Mouse (Mus musculus): ENCODE measurements at regions not wholly inside any gene's neighbourhood (a gene's known extent, or its start where the extent isn't known, plus 50 kb on each side); places are given as distances from the start of the nearest gene placed in this dataset.
"Not testable (repeated sequence)": the region's sequence is repeated elsewhere in the genome, so short reads cannot be mapped to it uniquely, and the experiment has no call there.

DNA sequence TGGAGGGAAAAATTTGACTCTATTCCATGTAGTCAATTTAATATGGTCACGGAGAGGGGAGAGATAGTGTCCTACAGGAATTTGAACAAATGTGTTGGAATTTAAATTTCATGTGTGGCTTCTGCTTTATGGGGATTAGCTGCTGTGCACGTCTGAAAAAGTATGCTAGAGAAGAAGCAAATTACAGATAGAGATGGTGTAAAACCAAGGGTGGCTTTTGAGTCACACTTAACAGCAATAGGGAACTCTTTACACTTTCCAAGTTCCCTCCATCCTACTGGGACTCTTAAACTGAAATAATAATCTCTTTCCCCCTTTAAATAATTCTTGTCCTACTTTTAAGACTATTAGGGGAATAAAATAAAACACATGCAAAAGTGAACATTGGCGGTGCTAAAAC lies 1790.1 kb upstream of the 5930422O12Rik start:
- no peak for ATAC-seq
- Histone ChIP-seq H3K4me2 (replicated peaks) (no peak overlapping the region), H3K27me3 (replicated peaks) (no peaks in the 10 kb centered on the region), H3K27ac (no peak overlapping the region), H3K4me1 (replicated peaks) (no peaks in the 10 kb centered on the region), H3K36me3 (no peaks in the 10 kb centered on the region), H3K9ac (no peak overlapping the region), H3K4me3 (replicated peaks) (no peak overlapping the region), H3K9me3 (no peaks in the 10 kb centered on the region)
- 76% methylated on average over 3 of the region's 3 CpGs for WGBS

DNA sequence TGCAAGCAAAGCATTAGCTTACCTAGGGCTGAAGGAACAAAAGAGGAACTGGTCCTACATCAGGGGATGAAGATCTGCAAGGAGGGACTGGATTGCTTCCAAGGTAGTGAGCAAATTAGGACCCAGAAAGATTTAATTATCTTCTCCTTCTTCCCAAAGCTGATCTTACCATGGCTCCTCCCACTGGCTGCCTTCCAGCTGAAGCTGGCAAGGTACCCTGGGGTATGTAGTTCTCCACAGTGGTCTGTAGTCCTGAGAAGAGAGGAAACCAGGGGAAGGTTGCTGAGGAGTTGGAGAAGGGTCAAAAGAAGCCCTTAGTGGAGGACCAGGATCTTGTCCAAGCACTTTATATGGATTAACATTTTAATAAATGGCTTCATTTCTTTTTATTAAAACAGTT lies 1764.8 kb upstream of the 5930422O12Rik start:
- Histone ChIP-seq H3K27ac (no peak overlapping the region), H3K9me3 (no peaks in the 10 kb centered on the region), H3K27me3 (replicated peaks) (no peaks in the 10 kb centered on the region), H3K4me2 (replicated peaks) (no peak overlapping the region), H3K4me3 (replicated peaks) (no peak overlapping the region), H3K4me1 (replicated peaks) (no peaks in the 10 kb centered on the region), H3K9ac (no peak overlapping the region), H3K36me3 (no peaks in the 10 kb centered on the region)
- no peak for ATAC-seq

- no peaks in the 10 kb centered on the region for H3K4me1 ChIP-seq (replicated peaks)
- no peak overlapping the region for H3K27ac ChIP-seq
- no peak overlapping the region for H3K4me3 ChIP-seq (replicated peaks)
- H3K4me2 ChIP-seq (replicated peaks): no peak overlapping the region
- H3K27me3 ChIP-seq (replicated peaks): no peaks in the 10 kb centered on the region
- no peak for ATAC-seq
- no peaks in the 10 kb centered on the region for H3K9me3 ChIP-seq
- H3K9ac ChIP-seq: no peak overlapping the region
- no peaks in the 10 kb centered on the region for H3K36me3 ChIP-seq
- 83% methylated on average over 4 of the region's 4 CpGs for WGBS
Observed at GRCm38 (mm10) chr8:31665485-31665884, 1763.0 kb upstream of the 5930422O12Rik start.

- Histone ChIP-seq H3K4me1 (replicated peaks) (no peaks in the 10 kb centered on the region), H3K4me2 (replicated peaks) (no peak overlapping the region), H3K4me3 (replicated peaks) (no peak overlapping the region), H3K9ac (no peak overlapping the region), H3K36me3 (no peaks in the 10 kb centered on the region), H3K9me3 (no peaks in the 10 kb centered on the region), H3K27me3 (replicated peaks) (no peaks in the 10 kb centered on the region), H3K27ac (no peak overlapping the region)
- ATAC-seq: peak; percentile 79
- 20% methylated on average over 2 of the region's 2 CpGs for WGBS
Observed at GRCm38 (mm10) chr8:31704168-31704567, 1724.3 kb upstream of the 5930422O12Rik start.

DNA sequence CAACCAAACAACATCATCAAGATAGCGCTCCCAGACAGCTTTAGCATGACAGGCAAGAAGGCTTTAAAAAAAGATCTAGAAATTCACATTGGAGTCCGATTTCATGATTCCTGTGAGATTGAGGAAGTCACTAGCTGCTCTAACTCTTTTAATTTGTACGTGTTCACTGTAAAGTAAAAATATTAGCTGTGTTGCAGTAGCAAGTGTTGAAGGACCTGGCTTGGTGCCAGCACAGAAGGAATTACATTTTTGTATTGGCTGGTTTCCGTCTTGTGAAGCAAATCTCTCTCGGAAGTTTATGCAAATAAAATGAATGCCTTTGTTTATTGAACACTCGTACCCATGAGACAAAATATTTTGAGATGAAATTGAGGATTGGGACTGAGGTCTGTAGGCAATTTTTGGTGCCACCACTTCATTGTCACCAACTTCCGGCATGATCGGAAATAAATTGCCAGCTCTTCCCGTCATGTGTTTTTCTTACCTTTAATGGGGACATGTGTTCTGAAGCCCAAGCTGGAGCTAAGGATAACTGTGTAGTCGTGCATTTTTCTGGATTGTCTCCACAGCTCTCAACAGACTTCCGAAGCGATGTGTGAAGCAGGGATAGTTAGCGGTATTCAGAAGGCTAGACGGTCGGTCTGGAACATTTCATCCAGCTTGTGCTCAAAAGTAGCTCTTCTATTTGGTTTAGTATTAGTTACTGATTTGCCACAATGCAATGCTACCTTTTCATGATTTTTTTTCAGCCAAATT lies 1715.0 kb upstream of the 5930422O12Rik start:
- no peak for ATAC-seq
- H3K9me3 ChIP-seq: no peaks in the 10 kb centered on the region
- H3K4me2 ChIP-seq (replicated peaks): no peak overlapping the region

DNA sequence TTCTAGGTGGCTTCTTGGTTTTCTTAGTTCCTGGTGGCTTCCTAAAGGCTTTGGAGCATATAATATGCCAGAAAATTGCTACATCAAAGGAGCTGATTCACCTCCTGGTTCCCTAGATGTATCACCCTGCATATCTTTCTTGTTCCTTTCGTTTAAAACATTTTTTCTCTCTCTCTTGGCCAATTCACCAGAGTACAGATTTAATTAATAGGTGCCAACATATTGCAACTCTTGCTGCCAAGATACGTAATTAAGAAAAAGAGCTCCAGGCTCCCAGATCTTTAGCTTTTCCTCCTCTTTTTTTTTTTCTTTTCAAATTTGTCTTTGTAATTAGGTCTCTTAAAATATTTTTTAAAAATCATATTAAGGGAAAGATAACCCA lies 1714.4 kb upstream of the 5930422O12Rik start:
- Histone ChIP-seq H3K36me3 (no peaks in the 10 kb centered on the region), H3K4me3 (replicated peaks) (no peak overlapping the region), H3K9me3 (no peaks in the 10 kb centered on the region), H3K4me2 (replicated peaks) (no peak overlapping the region), H3K27ac (no peak overlapping the region), H3K27me3 (replicated peaks) (no peaks in the 10 kb centered on the region), H3K4me1 (replicated peaks) (no peaks in the 10 kb centered on the region), H3K9ac (no peak overlapping the region)
- no peak for ATAC-seq
- WGBS: 80% methylated on average over 2 of the region's 2 CpGs

More for the DNA sequence above, 1715.0 kb upstream of the 5930422O12Rik start:
- Histone ChIP-seq H3K27me3 (replicated peaks) (no peaks in the 10 kb centered on the region), H3K27ac (no peak overlapping the region), H3K4me3 (replicated peaks) (no peak overlapping the region), H3K9ac (no peak overlapping the region), H3K36me3 (no peaks in the 10 kb centered on the region), H3K4me1 (replicated peaks) (no peaks in the 10 kb centered on the region)
- 55% methylated on average over 15 of the region's 15 CpGs for WGBS

DNA sequence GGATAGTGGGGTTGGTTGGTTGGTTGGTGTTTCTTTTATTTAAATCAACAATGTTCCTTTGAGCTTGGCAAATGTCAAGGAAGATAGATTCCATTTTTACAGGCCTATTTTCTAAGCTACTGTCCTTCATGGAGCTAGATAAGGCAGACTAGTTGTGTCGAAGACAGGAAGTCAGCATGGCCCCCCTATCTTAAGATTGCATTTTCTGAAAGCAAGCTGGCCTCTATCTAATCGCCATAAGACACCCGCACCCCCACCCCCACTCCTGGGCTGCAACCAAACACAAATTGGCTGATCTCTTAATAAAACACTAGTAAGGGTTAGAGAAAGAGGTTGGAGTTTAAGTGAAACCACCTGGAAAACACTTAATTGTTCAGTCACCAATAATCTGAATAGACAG lies 1708.5 kb upstream of the 5930422O12Rik start:
- no peak overlapping the region for H3K27ac ChIP-seq
- H3K9ac ChIP-seq: no peak overlapping the region
- H3K9me3 ChIP-seq: no peaks in the 10 kb centered on the region
- ATAC-seq: peak; percentile 36; the same call in 1 of the 2 replicates
- no peaks in the 10 kb centered on the region for H3K4me1 ChIP-seq (replicated peaks)
- H3K4me2 ChIP-seq (replicated peaks): no peak overlapping the region
- WGBS: 52% methylated on average over 3 of the region's 3 CpGs
- H3K27me3 ChIP-seq (replicated peaks): no peaks in the 10 kb centered on the region
- H3K36me3 ChIP-seq: no peaks in the 10 kb centered on the region
- no peak overlapping the region for H3K4me3 ChIP-seq (replicated peaks)

GRCm38 (mm10) chr8:31720585-31720984 lies 1707.9 kb upstream of the 5930422O12Rik start:
- Histone ChIP-seq H3K4me1 (replicated peaks) (no peaks in the 10 kb centered on the region), H3K27ac (no peak overlapping the region), H3K27me3 (replicated peaks) (no peaks in the 10 kb centered on the region), H3K9me3 (no peaks in the 10 kb centered on the region), H3K36me3 (no peaks in the 10 kb centered on the region), H3K4me2 (replicated peaks) (no peak overlapping the region), H3K4me3 (replicated peaks) (no peak overlapping the region), H3K9ac (no peak overlapping the region)
- ATAC-seq: no peak
- 46% methylated on average over 3 of the region's 3 CpGs for WGBS

DNA sequence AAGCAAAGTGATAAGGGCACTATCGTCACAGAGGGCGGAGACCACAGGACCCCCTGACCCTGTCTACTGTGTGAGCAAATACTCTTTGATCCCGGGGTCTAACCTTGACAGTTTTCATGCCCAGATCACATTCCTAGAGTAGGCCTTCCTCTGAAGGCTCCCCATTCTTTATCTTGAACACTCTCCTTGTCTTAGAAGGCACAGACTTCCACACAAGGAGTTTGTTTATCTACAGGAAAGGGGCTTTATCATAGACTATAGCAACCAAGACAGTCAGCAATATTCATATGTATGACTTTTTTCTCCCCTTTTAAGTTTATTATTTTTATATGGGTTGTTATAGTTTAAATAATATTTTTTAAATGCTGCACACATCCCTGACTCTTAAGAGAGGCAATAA lies 1703.1 kb upstream of the 5930422O12Rik start:
- Histone ChIP-seq H3K27ac (no peak overlapping the region), H3K27me3 (replicated peaks) (no peaks in the 10 kb centered on the region), H3K9ac (no peak overlapping the region), H3K4me2 (replicated peaks) (no peak overlapping the region), H3K4me1 (replicated peaks) (no peaks in the 10 kb centered on the region), H3K9me3 (no peaks in the 10 kb centered on the region), H3K36me3 (no peaks in the 10 kb centered on the region), H3K4me3 (replicated peaks) (no peak overlapping the region)
- WGBS: 35% methylated on average over 3 of the region's 3 CpGs
- no peak for ATAC-seq

DNA sequence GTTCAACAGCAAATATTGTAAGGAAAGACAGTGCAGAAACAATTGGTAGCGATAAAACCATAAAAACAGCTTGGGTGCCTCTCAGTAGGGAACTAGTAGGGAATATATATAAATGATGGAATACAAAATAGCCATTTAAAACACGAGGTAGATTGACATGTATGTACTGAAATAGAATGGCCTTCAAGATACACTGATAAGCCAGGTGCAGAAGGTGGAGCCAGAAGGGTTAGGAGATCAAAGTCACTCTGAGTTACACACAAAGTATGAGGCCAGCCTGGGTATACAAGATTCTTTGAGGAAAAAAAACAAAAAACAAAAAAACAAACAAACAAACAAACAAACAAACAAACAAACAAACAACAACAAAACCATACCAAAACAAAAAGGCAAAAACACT lies 1692.9 kb upstream of the 5930422O12Rik start:
- Histone ChIP-seq H3K27me3 (replicated peaks) (no peaks in the 10 kb centered on the region), H3K27ac (no peak overlapping the region), H3K9ac (no peak overlapping the region), H3K4me1 (replicated peaks) (no peaks in the 10 kb centered on the region), H3K9me3 (no peaks in the 10 kb centered on the region), H3K36me3 (no peaks in the 10 kb centered on the region), H3K4me3 (replicated peaks) (no peak overlapping the region), H3K4me2 (replicated peaks) (no peak overlapping the region)
- 64% methylated on average over 2 of the region's 2 CpGs for WGBS
- ATAC-seq: peak; percentile 63

DNA sequence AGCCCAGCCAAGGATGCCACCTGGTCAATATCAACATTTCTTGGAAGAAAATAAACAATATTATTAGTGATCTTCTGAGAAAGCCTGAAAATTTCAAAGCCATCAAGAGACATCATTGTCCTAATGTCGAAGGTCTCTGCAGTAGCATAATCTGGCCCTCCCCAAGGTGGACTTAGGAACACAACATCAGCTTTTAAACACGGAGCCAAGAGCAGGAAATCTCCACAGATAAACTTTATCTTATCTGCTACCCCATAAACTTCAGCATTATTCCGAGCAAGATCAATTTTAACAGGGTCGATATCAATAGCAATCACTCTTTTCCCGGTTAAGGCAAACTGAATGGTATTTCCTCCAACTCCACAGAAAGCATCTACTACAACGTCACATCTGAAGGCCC lies 1691.2 kb upstream of the 5930422O12Rik start:
- peak; percentile 92 for ATAC-seq
- H3K4me2 ChIP-seq (replicated peaks); H3K9ac ChIP-seq; H3K4me3 ChIP-seq (replicated peaks); H3K27ac ChIP-seq; H3K27me3 ChIP-seq (replicated peaks); H3K4me1 ChIP-seq (replicated peaks); H3K9me3 ChIP-seq; H3K36me3 ChIP-seq: not testable (repeated sequence)
- 49% methylated on average over 6 of the region's 6 CpGs for WGBS

DNA sequence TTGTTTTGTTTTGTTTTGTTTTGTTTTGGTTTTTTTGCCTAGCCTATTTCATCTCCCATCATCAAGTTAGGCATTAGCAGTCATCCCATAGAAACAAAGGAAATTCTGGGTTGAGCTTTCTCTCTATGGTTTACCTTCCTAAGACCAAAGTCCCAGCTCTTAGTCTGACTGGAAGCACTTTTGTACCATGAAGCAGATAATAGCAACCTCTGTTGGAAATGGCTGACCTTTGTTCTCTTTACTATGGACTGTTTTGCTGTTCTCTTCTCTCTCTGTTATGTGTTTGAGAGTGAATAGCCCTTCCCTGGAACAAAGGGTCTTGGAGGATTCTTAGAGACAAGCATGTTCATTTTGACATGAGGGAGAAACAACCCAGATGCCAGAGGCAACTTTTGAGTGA lies 1681.7 kb upstream of the 5930422O12Rik start:
- Histone ChIP-seq H3K36me3 (no peaks in the 10 kb centered on the region), H3K4me3 (replicated peaks) (no peak overlapping the region), H3K4me2 (replicated peaks) (no peak overlapping the region), H3K27ac (no peak overlapping the region), H3K9ac (no peak overlapping the region), H3K4me1 (replicated peaks) (no peaks in the 10 kb centered on the region), H3K27me3 (replicated peaks) (no peaks in the 10 kb centered on the region), H3K9me3 (no peaks in the 10 kb centered on the region)
- ATAC-seq: peak; percentile 59; the same call in 1 of the 2 replicates

GRCm38 (mm10) chr8:31749974-31750373 lies 1678.5 kb upstream of the 5930422O12Rik start:
- Histone ChIP-seq H3K4me1 (replicated peaks) (no peaks in the 10 kb centered on the region), H3K4me3 (replicated peaks) (no peak overlapping the region), H3K27ac (no peak overlapping the region), H3K27me3 (replicated peaks) (no peaks in the 10 kb centered on the region), H3K4me2 (replicated peaks) (no peak overlapping the region), H3K9ac (no peak overlapping the region), H3K9me3 (no peaks in the 10 kb centered on the region), H3K36me3 (no peaks in the 10 kb centered on the region)
- ATAC-seq: no peak; the same call in 1 of the 2 replicates
- WGBS: 62% methylated on average over 2 of the region's 2 CpGs
